Mouse (Mus musculus): ENCODE results near the gene BC004004.
"Not testable (repeated sequence)": the region's sequence is repeated elsewhere in the genome, so short reads cannot be mapped to it uniquely, and the experiment has no call there.

The BC004004 gene

GRCm38 (mm10) chr17:29268682-29269348 lies at the start of gene BC004004:
TSS of gene BC004004 (plus strand) at chr17:29268788.
- peak; percentile 98 for DNase-seq (ENCODE audit: low spot score)

GRCm38 (mm10) chr17:29220631-29221030 lies 48.0 kb upstream of the BC004004 start:
- no peak for DNase-seq (ENCODE audit: low spot score)

- no peak for DNase-seq (ENCODE audit: low spot score)
These were observed 37.5 kb upstream of the BC004004 start for GRCm38 (mm10) chr17:29231109-29231508.

GRCm38 (mm10) chr17:29236111-29236510 lies 32.5 kb upstream of the BC004004 start:
- DNase-seq (ENCODE audit: low spot score), result no peak

GRCm38 (mm10) chr17:29237267-29237771 lies 31.3 kb upstream of the BC004004 start:
- DNase-seq (ENCODE audit: low spot score), result no peak

GRCm38 (mm10) chr17:29237772-29238420 lies 30.7 kb upstream of the BC004004 start, which contains the start of gene Cpne5:
TSS of gene Cpne5 (minus strand) at chr17:29238167.
- no peak for DNase-seq (ENCODE audit: low spot score)

- no peak for DNase-seq (ENCODE audit: low spot score)
These were observed 30.1 kb upstream of the BC004004 start for GRCm38 (mm10) chr17:29238421-29238945.

GRCm38 (mm10) chr17:29244912-29245311 lies 23.7 kb upstream of the BC004004 start:
- no peak for DNase-seq (ENCODE audit: low spot score)

- peak; percentile 61 for DNase-seq (ENCODE audit: low spot score)
These were observed 22.9 kb upstream of the BC004004 start for GRCm38 (mm10) chr17:29245725-29246124.

GRCm38 (mm10) chr17:29246602-29247001 lies 22.0 kb upstream of the BC004004 start:
- DNase-seq (ENCODE audit: low spot score), result peak; percentile 95

- DNase-seq (ENCODE audit: low spot score), result no peak
These were observed 20.7 kb upstream of the BC004004 start for GRCm38 (mm10) chr17:29247881-29248280.

GRCm38 (mm10) chr17:29249512-29249911 lies 19.1 kb upstream of the BC004004 start:
- peak; percentile 93 for DNase-seq (ENCODE audit: low spot score)

- DNase-seq (ENCODE audit: low spot score), result not testable (repeated sequence)
These were observed 17.6 kb upstream of the BC004004 start for GRCm38 (mm10) chr17:29251006-29251405.

GRCm38 (mm10) chr17:29251608-29252390 lies 16.8 kb upstream of the BC004004 start:
- DNase-seq (ENCODE audit: low spot score), result peak; percentile 59

GRCm38 (mm10) chr17:29253236-29253635 lies 15.4 kb upstream of the BC004004 start:
- no peak for DNase-seq (ENCODE audit: low spot score)

- DNase-seq (ENCODE audit: low spot score), result no peak
These were observed 14.9 kb upstream of the BC004004 start for GRCm38 (mm10) chr17:29253684-29254083.

- peak; percentile 42 for DNase-seq (ENCODE audit: low spot score)
These were observed 13.8 kb upstream of the BC004004 start for GRCm38 (mm10) chr17:29254784-29255183.

GRCm38 (mm10) chr17:29256507-29256906 lies 12.1 kb upstream of the BC004004 start:
- no peak for DNase-seq (ENCODE audit: low spot score)

- no peak for DNase-seq (ENCODE audit: low spot score)
These were observed 11.5 kb upstream of the BC004004 start for GRCm38 (mm10) chr17:29257001-29257511.

GRCm38 (mm10) chr17:29258025-29258558 lies 10.5 kb upstream of the BC004004 start:
- DNase-seq (ENCODE audit: low spot score), result no peak

- DNase-seq (ENCODE audit: low spot score), result peak; percentile 25
These were observed 9.7 kb upstream of the BC004004 start for GRCm38 (mm10) chr17:29258921-29259320.

GRCm38 (mm10) chr17:29259489-29259888 lies 9.1 kb upstream of the BC004004 start:
- peak; percentile 87 for DNase-seq (ENCODE audit: low spot score)

Data from adipocyte (in vitro differentiated cells).